Mouse (Mus musculus): ENCODE results near the gene Sh2d2a.

DNA sequence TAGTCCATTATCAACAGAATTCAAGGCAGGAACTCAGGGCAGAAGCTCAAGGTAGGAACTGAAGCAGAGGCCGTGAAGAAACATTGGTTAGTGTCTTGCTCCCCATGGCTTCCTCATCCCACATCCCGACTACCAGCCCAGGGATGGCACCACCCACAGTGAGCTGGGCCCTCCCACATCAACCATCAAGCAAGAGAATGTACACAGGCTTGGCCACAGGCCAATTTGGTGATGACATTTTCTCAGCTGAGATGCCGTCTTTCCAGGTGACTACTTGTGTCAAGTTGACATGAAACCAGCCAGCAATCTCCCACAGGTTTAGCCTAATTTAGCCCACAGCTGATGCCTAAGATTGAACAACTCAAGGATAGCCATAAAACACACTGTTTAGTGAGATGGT, 52.7 kb downstream of the Sh2d2a start:
- no peak for TF ChIP-seq POLR2A (IDR thresholded peaks at IDR 0.05; ENCODE audit: borderline replicate concordance, low read depth, low read length)
- no peak for TF ChIP-seq CTCF (IDR thresholded peaks at IDR 0.05; ENCODE audit: low read depth, low read length)

Measured in bone marrow macrophage, adult 2 months (primary cell).